Mouse (Mus musculus) liver, embryonic 15.5 days (tissue): ENCODE data around the gene Olfr243. TPM values are rescaled to one million over a fixed set of nuclear protein-coding genes. Genes with fewer than 3 reads are reported as not detected.
"Not testable (repeated sequence)": the region's sequence is repeated elsewhere in the genome, so short reads cannot be mapped to it uniquely, and the experiment has no call there.

ENCODE experiments used
- ATAC-seq: fragments of 200-750 bp; cut with Nextera tagmentation; 2 replicates; pipeline ENCODE4 v1.8.0; 2017; ENCODE audit warnings: moderate number of reproducible peaks, mild to moderate bottlenecking, moderate library complexity; ENCODE audit not compliant: insufficient read depth
- H3K27ac ChIP-seq: fragments of 300-500 bp; sonication (generic); replicated peaks from 2 replicates; pipeline ENCODE4 v1.5.1; 2015; ENCODE audit warnings: mild to moderate bottlenecking, inconsistent platforms
- H3K27me3 ChIP-seq: fragments of 300-500 bp; sonication (generic); 2 replicates; pipeline ENCODE4 v1.6.1; 2015; ENCODE audit warnings: mild to moderate bottlenecking, inconsistent platforms
- H3K36me3 ChIP-seq: fragments of 300-500 bp; sonication (generic); replicated peaks from 2 replicates; pipeline ENCODE4 v1.6.1; 2015; ENCODE audit warnings: moderate library complexity, mild to moderate bottlenecking, inconsistent platforms
- H3K4me1 ChIP-seq: fragments of 300-500 bp; sonication (generic); replicated peaks from 2 replicates; pipeline ENCODE4 v1.6.1; 2015; ENCODE audit warnings: inconsistent platforms
- H3K4me2 ChIP-seq: fragments of 300-500 bp; sonication (generic); 2 replicates; pipeline ENCODE4 v1.6.1; 2015; ENCODE audit warnings: moderate library complexity, mild to moderate bottlenecking, inconsistent platforms
- H3K4me3 ChIP-seq: fragments of 300-500 bp; sonication (generic); replicated peaks from 2 replicates; pipeline ENCODE4 v1.5.1; 2015; ENCODE audit warnings: mild to moderate bottlenecking, inconsistent platforms
- H3K9ac ChIP-seq: fragments of 300-500 bp; sonication (generic); 2 replicates; pipeline ENCODE4 v1.6.1; 2015; ENCODE audit warnings: moderate library complexity, mild to moderate bottlenecking, inconsistent platforms
- H3K9me3 ChIP-seq: fragments of 300-500 bp; sonication (generic); replicated peaks from 2 replicates; pipeline ENCODE4 v1.6.1; 2016; ENCODE audit warnings: inconsistent platforms
- WGBS: fragments of 180-500 bp; shearing (Covaris S2); methylation state at CpG from one replicate; pipeline ENCODE4 v1.1.7; 2015; ENCODE audit warnings: mixed read lengths; ENCODE audit not compliant: insufficient replicate concordance; 5-methylcytosine and 5-hydroxymethylcytosine counted together
- polyA plus RNA-seq: library from polyadenylated mRNA; unstranded; fragments of >200 nt; fragmentation: Nextera tagmentation; extraction: Ambion mirVana; gene quantifications from 2 replicates; pipeline ENCODE4 v1.2.1, GENCODE M21; 2015

Olfr243 gene
- not detected in 2 replicates for polyA plus RNA-seq

DNA sequence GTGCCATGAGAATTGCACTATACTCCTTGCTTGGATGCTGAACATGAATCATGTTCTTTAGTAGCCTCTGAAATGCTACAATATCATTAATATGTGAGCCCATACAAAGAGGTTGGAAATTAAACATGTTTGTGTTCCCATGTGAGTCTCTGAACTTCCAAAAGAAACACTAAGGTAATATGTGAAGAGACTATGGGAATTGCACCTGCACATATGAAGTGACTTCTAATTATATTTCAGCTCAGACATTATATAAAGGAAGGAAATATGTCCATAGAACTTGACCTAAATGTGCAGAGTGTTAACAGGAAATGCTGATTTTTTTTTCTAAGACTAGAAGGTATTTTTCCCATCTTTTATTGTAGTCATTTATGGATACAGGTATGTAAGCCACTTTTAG lies at the start of gene Olfr243:
Gene Olfr243 (plus strand): TSS at position 301 of the 400 bp plus-strand sequence.
- no peaks in the 10 kb centered on the region for H3K36me3 ChIP-seq
- H3K4me1 ChIP-seq: no peaks in the 10 kb centered on the region
- no peak within 1 kb of the TSS for H3K4me2 ChIP-seq
- H3K9ac ChIP-seq: no peak within 1 kb of the TSS
- H3K9me3 ChIP-seq: no peaks in the 10 kb centered on the region
- no peak within 1 kb of the TSS for H3K4me3 ChIP-seq
- ATAC-seq: no peak
- no peak within 1 kb of the TSS for H3K27ac ChIP-seq
- no peaks in the 10 kb centered on the region for H3K27me3 ChIP-seq

DNA sequence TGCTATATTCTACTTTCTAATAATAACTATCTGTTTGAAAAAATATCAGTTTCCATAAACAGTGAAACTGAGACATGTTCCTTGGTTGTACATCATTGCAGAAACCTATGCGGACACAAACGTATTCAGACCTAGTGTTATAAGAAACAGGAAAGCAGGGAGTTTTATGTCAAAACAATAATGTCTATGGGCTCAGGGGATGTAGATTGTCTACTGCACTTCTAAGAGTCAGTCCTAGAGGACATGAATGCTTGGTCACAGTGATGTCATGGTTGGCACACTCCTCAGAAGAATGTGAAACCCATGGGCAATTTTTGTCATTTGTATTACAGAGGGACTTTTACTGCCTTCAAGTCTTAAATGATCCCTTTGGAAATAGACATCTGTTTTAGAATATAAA lies 43.4 kb upstream of the Olfr243 start, which contains the start of gene Olfr624:
Gene Olfr624 (minus strand): TSS at position 101 of the 400 bp plus-strand sequence.
- H3K4me1 ChIP-seq: no peaks in the 10 kb centered on the region
- no peak for ATAC-seq
- no peaks in the 10 kb centered on the region for H3K27me3 ChIP-seq
- H3K9ac ChIP-seq: no peak within 1 kb of the TSS
- H3K4me3 ChIP-seq: no peak within 1 kb of the TSS
- no peak within 1 kb of the TSS for H3K27ac ChIP-seq
- no peaks in the 10 kb centered on the region for H3K9me3 ChIP-seq
- H3K4me2 ChIP-seq: no peak within 1 kb of the TSS
- no peaks in the 10 kb centered on the region for H3K36me3 ChIP-seq
- WGBS: 69% methylated on average over 2 of the region's 2 CpGs

DNA sequence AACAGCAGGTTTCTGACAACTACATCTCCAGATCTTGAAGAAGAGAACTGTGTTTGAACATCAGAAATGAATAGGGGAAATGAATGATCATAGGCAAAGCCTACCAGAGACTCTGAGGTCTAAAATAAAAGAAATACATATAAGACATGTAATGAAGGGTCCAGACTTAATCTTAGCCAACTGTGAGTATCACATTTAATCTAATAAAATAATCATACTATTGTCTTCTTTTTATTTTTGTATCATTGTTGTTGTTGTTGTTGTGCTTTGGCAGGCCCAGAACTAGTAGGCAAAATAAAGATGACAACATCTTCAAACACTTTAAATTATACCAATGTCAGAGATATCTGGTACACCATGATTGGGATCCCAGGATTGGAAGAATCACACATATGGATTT lies 32.1 kb upstream of the Olfr243 start, which contains the start of gene Olfr625-ps1:
Gene Olfr625-ps1 (plus strand): TSS at position 301 of the 400 bp plus-strand sequence.
- Histone ChIP-seq H3K4me1 (no peaks in the 10 kb centered on the region), H3K9ac (no peak within 1 kb of the TSS), H3K27ac (no peak within 1 kb of the TSS), H3K27me3 (no peaks in the 10 kb centered on the region), H3K36me3 (no peaks in the 10 kb centered on the region), H3K4me2 (no peak within 1 kb of the TSS), H3K4me3 (no peak within 1 kb of the TSS), H3K9me3 (no peaks in the 10 kb centered on the region)
- ATAC-seq: no peak

DNA sequence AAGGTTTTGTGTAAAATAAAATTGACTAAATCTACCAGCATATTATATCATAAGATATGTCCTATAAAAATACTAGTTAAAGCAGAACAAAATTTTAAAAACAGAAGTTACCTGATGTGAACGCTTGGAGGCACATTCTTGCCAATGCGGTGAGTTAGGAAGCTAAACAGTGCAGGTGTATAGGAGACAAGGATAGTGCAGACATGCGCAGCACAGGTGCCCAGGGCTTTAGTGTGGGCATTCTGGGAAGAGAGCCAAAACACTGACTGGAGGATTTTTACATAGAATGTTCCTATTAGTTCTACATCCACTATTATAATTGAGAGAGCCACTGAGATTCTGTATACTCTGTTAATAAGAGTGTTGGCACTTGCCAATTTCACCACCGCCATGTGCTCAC lies 15.0 kb upstream of the Olfr243 start:
- H3K9ac ChIP-seq: no peak overlapping the region
- 76% methylated on average over 4 of the region's 4 CpGs for WGBS
- no peak overlapping the region for H3K4me3 ChIP-seq
- no peak for ATAC-seq
- no peak overlapping the region for H3K27ac ChIP-seq
- no peak overlapping the region for H3K4me2 ChIP-seq
- no peaks in the 10 kb centered on the region for H3K9me3 ChIP-seq
- H3K36me3 ChIP-seq: no peaks in the 10 kb centered on the region
- no peaks in the 10 kb centered on the region for H3K4me1 ChIP-seq
- no peaks in the 10 kb centered on the region for H3K27me3 ChIP-seq

DNA sequence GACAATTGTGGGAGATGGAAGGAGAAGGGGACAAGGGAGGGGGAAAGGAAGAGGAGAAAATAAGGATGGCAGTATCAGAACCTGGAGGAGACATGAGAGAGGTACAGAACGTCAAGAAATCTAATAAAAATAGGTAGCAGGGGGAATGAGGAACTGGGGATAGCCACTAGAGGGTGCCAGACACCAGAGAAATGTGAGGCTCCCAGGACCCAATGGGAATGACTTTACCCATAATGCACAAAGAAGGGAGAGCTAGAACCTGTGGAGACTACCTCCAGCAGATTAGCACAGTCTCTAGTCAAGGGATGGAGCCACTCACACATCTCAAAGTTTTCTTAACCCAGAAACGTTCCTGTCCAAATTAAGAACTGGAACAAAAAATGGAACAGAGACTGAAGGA lies 2.4 kb upstream of the Olfr243 start:
- no peak overlapping the region for H3K9ac ChIP-seq
- peak; percentile 37 for ATAC-seq
- no peak overlapping the region for H3K27ac ChIP-seq
- 20% methylated on average over 2 of the region's 2 CpGs for WGBS
- no peaks in the 10 kb centered on the region for H3K4me1 ChIP-seq
- no peak overlapping the region for H3K4me3 ChIP-seq
- H3K36me3 ChIP-seq: no peaks in the 10 kb centered on the region
- H3K9me3 ChIP-seq: no peaks in the 10 kb centered on the region
- no peaks in the 10 kb centered on the region for H3K27me3 ChIP-seq
- no peak overlapping the region for H3K4me2 ChIP-seq

DNA sequence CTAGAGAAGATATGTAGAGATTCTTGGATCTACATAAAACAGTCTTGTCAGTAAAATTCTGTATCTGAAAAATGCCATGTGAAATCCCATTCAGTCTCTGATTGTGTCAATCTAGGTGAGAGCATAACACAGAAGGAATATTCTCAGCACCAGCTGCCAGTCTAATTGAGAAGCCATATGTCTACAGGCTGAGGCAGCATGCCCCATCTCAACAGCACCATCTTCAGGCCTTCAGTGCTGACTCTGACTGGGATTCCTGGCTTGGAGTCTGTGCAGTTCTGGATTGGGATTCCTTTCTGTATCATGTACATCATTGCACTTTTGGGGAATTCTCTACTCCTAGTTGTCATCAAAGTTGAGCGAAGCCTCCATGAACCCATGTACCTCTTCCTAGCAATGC lies 1.9 kb downstream of the Olfr243 start:
- not testable (repeated sequence) for ATAC-seq, H3K9ac ChIP-seq, H3K27me3 ChIP-seq, H3K4me2 ChIP-seq, H3K9me3 ChIP-seq, H3K4me1 ChIP-seq, H3K27ac ChIP-seq, H3K36me3 ChIP-seq, H3K4me3 ChIP-seq
- 88% methylated on average over 1 of the region's 1 CpGs for WGBS

DNA sequence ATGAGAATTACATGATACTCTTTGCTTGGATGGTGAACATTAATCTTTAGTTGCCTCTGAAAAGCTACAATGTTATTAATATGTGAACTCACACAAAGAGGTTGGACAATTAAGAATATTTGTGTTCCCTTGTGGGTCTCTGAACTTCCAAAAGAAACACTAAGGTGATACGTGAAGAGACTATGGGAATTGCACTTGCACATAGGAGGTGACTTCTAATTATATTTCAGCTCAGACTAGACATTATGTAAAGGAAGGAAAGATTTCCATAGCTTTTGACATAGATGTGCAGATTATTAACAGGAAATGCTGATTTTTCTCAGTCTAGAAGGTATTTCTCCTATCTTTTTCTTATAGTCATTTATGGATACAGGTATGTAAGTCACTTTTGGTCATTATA lies 15.6 kb downstream of the Olfr243 start, which contains the start of gene Olfr628:
Gene Olfr628 (plus strand): TSS at position 301 of the 400 bp plus-strand sequence.
- Histone ChIP-seq H3K4me1 (no peaks in the 10 kb centered on the region), H3K36me3 (no peaks in the 10 kb centered on the region), H3K4me2 (no peak within 1 kb of the TSS), H3K9ac (no peak within 1 kb of the TSS), H3K27ac (no peak within 1 kb of the TSS), H3K4me3 (no peak within 1 kb of the TSS), H3K9me3 (no peaks in the 10 kb centered on the region), H3K27me3 (no peaks in the 10 kb centered on the region)
- 65% methylated on average over 1 of the region's 1 CpGs for WGBS
- ATAC-seq: no peak

DNA sequence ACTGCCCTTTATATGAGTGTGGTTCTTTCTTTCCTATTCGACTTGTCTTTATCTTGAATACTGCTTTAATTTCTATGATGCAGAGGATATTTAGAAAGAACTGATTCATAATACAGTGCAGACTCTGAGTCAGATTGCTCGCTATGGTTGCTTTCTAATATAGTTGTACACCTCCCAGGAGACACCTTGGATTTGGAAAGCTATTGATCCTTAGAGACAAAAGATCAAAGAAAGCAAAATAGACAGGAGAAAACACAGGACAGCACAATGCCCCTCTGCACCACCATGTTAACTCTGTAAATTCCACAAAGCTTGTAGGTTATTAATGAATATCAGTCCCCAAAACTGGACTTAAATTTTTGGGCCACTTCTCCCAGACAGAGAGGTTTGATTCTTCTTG lies 30.4 kb downstream of the Olfr243 start, which contains the start of gene Olfr629:
Gene Olfr629 (minus strand): TSS at position 101 of the 400 bp plus-strand sequence.
- no peaks in the 10 kb centered on the region for H3K27me3 ChIP-seq
- H3K9me3 ChIP-seq: no peaks in the 10 kb centered on the region
- no peak within 1 kb of the TSS for H3K4me2 ChIP-seq
- no peak within 1 kb of the TSS for H3K27ac ChIP-seq
- no peaks in the 10 kb centered on the region for H3K36me3 ChIP-seq
- H3K4me1 ChIP-seq: no peaks in the 10 kb centered on the region
- no peak within 1 kb of the TSS for H3K4me3 ChIP-seq
- WGBS: 49% methylated on average over 2 of the region's 2 CpGs
- no peak for ATAC-seq
- no peak within 1 kb of the TSS for H3K9ac ChIP-seq

DNA sequence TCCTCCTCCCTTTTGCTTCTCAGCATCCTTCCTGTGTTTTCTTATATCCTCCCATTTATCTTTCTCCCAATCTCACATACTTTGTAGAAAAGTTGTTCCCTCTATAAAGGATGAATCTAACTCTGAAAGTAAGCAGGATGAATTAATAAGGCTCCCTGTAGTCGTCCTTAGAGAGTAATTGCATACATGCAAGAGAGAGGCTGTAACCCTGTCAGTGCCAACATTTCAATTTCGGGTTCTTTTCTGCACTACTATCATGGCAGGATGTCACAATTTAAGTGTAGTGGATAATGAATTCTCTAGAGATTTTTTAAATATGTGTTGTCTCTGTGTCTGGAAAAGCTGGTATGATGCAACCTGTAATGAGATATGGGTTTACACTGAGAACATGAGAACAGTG lies 42.8 kb downstream of the Olfr243 start, which contains the start of gene Olfr630:
Gene Olfr630 (minus strand): TSS at position 101 of the 400 bp plus-strand sequence.
- WGBS: 30% methylated on average over 2 of the region's 2 CpGs
- no peaks in the 10 kb centered on the region for H3K36me3 ChIP-seq
- H3K9me3 ChIP-seq: no peaks in the 10 kb centered on the region
- H3K4me3 ChIP-seq: no peak within 1 kb of the TSS
- no peaks in the 10 kb centered on the region for H3K4me1 ChIP-seq
- no peak within 1 kb of the TSS for H3K4me2 ChIP-seq
- ATAC-seq: no peak
- no peak within 1 kb of the TSS for H3K9ac ChIP-seq
- H3K27me3 ChIP-seq: no peaks in the 10 kb centered on the region
- no peak within 1 kb of the TSS for H3K27ac ChIP-seq

DNA sequence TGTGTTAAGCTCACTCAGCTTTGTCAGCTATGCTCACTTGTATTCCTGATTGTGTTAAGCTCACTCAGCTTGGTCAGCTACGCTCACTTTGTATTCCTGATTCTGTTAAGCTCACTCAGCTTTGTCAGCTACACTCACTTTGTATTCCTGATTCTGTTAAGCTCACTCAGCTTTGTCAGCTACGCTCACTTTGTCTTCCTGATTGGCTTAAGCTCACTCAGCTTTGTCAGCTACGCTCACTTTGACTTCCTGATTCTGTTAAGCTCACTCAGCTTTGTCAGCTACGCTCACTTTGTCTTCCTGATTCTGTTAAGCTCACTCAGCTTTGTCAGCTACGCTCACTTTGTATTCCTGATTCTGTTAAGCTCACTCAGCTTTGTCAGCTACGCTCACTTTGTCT lies 47.7 kb downstream of the Olfr243 start:
- H3K9ac ChIP-seq, H3K27me3 ChIP-seq, H3K36me3 ChIP-seq, H3K27ac ChIP-seq, H3K4me2 ChIP-seq, H3K9me3 ChIP-seq, ATAC-seq, H3K4me3 ChIP-seq, H3K4me1 ChIP-seq: not testable (repeated sequence)
- WGBS: 40% methylated on average over 6 of the region's 6 CpGs

DNA sequence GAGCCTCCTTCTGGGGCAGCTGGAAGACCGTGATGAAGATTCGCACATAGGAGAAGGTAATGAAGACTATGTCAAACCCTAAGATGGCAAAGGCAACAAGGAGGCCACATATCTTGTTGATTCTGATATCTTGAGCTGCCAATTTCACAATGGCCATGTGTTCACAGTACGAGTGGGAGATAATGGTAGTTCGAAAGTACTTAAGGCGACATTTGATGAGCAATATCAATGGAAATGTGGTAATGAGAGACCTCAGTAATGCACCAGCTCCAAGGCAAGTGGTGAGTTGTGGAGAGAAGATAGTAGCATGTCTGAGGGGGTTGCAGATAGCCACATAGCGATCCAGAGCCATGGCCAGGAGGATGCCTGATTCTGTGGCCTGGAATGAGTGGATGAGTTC lies 53.2 kb downstream of the Olfr243 start:
- not testable (repeated sequence) for H3K9ac ChIP-seq, H3K27ac ChIP-seq, H3K4me2 ChIP-seq, H3K9me3 ChIP-seq, H3K4me1 ChIP-seq, H3K27me3 ChIP-seq, H3K4me3 ChIP-seq, H3K36me3 ChIP-seq
- WGBS: 38% methylated on average over 6 of the region's 6 CpGs
- peak; percentile 68 for ATAC-seq
